Mouse (Mus musculus): ENCODE measurements at regions not wholly inside any gene's neighbourhood (a gene's known extent, or its start where the extent isn't known, plus 50 kb on each side); places are given as distances from the start of the nearest gene placed in this dataset.

GRCm38 (mm10) chr3:52792121-52792520 lies 224.9 kb downstream of the Cog6 start:
- no peaks in the 10 kb centered on the region for H3K27me3 ChIP-seq (ENCODE audit: control insufficient read depth, insufficient read depth, low read length)
- H3K27ac ChIP-seq (ENCODE audit: low read length): no peak overlapping the region
- no peaks in the 10 kb centered on the region for H3K9me3 ChIP-seq (ENCODE audit: control insufficient read depth, low read depth, low read length)
- no peak overlapping the region for H3K9ac ChIP-seq (replicated peaks; ENCODE audit: low read depth, low read length)
- H3K4me1 ChIP-seq (ENCODE audit: control insufficient read depth, insufficient read depth, low read length): no peaks in the 10 kb centered on the region
- WGBS: 56% methylated on average over 5 of the region's 5 CpGs
- ATAC-seq (ENCODE audit: insufficient number of reproducible peaks, insufficient read depth, low FRiP score, low read depth): no peak
- H3K4me2 ChIP-seq (replicated peaks; ENCODE audit: low read depth, low read length): no peak overlapping the region
- H3K36me3 ChIP-seq (ENCODE audit: control insufficient read depth, insufficient read depth, low read length): no peaks in the 10 kb centered on the region
- no peak overlapping the region for H3K4me3 ChIP-seq (ENCODE audit: low read depth, low read length)

GRCm38 (mm10) chr3:52790942-52791341 lies 226.1 kb downstream of the Cog6 start:
- H3K4me1 ChIP-seq (ENCODE audit: control insufficient read depth, insufficient read depth, low read length): no peaks in the 10 kb centered on the region
- no peak overlapping the region for H3K27ac ChIP-seq (ENCODE audit: low read length)
- no peak overlapping the region for H3K4me3 ChIP-seq (ENCODE audit: low read depth, low read length)
- WGBS: 91% methylated on average over 2 of the region's 2 CpGs
- H3K9me3 ChIP-seq (ENCODE audit: control insufficient read depth, low read depth, low read length): no peaks in the 10 kb centered on the region
- no peak for ATAC-seq (ENCODE audit: insufficient number of reproducible peaks, insufficient read depth, low FRiP score, low read depth)
- no peak overlapping the region for H3K4me2 ChIP-seq (replicated peaks; ENCODE audit: low read depth, low read length)
- H3K27me3 ChIP-seq (ENCODE audit: control insufficient read depth, insufficient read depth, low read length): no peaks in the 10 kb centered on the region
- H3K36me3 ChIP-seq (ENCODE audit: control insufficient read depth, insufficient read depth, low read length): no peaks in the 10 kb centered on the region
- no peak overlapping the region for H3K9ac ChIP-seq (replicated peaks; ENCODE audit: low read depth, low read length)

GRCm38 (mm10) chr3:52787964-52788760 lies 228.9 kb downstream of the Cog6 start:
- Histone ChIP-seq H3K4me2 (replicated peaks; ENCODE audit: low read depth, low read length) (no peak overlapping the region), H3K4me3 (ENCODE audit: low read depth, low read length) (no peak overlapping the region), H3K36me3 (ENCODE audit: control insufficient read depth, insufficient read depth, low read length) (no peaks in the 10 kb centered on the region), H3K9me3 (ENCODE audit: control insufficient read depth, low read depth, low read length) (no peaks in the 10 kb centered on the region), H3K27me3 (ENCODE audit: control insufficient read depth, insufficient read depth, low read length) (no peaks in the 10 kb centered on the region), H3K27ac (ENCODE audit: low read length) (no peak overlapping the region), H3K4me1 (ENCODE audit: control insufficient read depth, insufficient read depth, low read length) (no peaks in the 10 kb centered on the region), H3K9ac (replicated peaks; ENCODE audit: low read depth, low read length) (no peak overlapping the region)
- WGBS: 88% methylated on average over 10 of the region's 10 CpGs
- ATAC-seq (ENCODE audit: insufficient number of reproducible peaks, insufficient read depth, low FRiP score, low read depth): no peak

- no peaks in the 10 kb centered on the region for H3K9me3 ChIP-seq (ENCODE audit: control insufficient read depth, low read depth, low read length)
- WGBS: 67% methylated on average over 1 of the region's 1 CpGs
- H3K27ac ChIP-seq (ENCODE audit: low read length): no peak overlapping the region
- H3K9ac ChIP-seq (replicated peaks; ENCODE audit: low read depth, low read length): no peak overlapping the region
- H3K4me1 ChIP-seq (ENCODE audit: control insufficient read depth, insufficient read depth, low read length): no peaks in the 10 kb centered on the region
- H3K27me3 ChIP-seq (ENCODE audit: control insufficient read depth, insufficient read depth, low read length): no peaks in the 10 kb centered on the region
- H3K4me3 ChIP-seq (ENCODE audit: low read depth, low read length): no peak overlapping the region
- H3K4me2 ChIP-seq (replicated peaks; ENCODE audit: low read depth, low read length): no peak overlapping the region
- ATAC-seq (ENCODE audit: insufficient number of reproducible peaks, insufficient read depth, low FRiP score, low read depth): no peak
- H3K36me3 ChIP-seq (ENCODE audit: control insufficient read depth, insufficient read depth, low read length): no peaks in the 10 kb centered on the region
Observed at GRCm38 (mm10) chr3:52785595-52785994, 231.4 kb downstream of the Cog6 start.

- no peak overlapping the region for H3K27ac ChIP-seq (ENCODE audit: low read length)
- no peak for ATAC-seq (ENCODE audit: insufficient number of reproducible peaks, insufficient read depth, low FRiP score, low read depth)
- H3K36me3 ChIP-seq (ENCODE audit: control insufficient read depth, insufficient read depth, low read length): no peaks in the 10 kb centered on the region
- no peaks in the 10 kb centered on the region for H3K9me3 ChIP-seq (ENCODE audit: control insufficient read depth, low read depth, low read length)
- 57% methylated on average over 7 of the region's 7 CpGs for WGBS
- no peak overlapping the region for H3K4me3 ChIP-seq (ENCODE audit: low read depth, low read length)
- no peaks in the 10 kb centered on the region for H3K4me1 ChIP-seq (ENCODE audit: control insufficient read depth, insufficient read depth, low read length)
- no peak overlapping the region for H3K4me2 ChIP-seq (replicated peaks; ENCODE audit: low read depth, low read length)
- no peaks in the 10 kb centered on the region for H3K27me3 ChIP-seq (ENCODE audit: control insufficient read depth, insufficient read depth, low read length)
- H3K9ac ChIP-seq (replicated peaks; ENCODE audit: low read depth, low read length): no peak overlapping the region
Observed at GRCm38 (mm10) chr3:52784476-52784875, 232.6 kb downstream of the Cog6 start.

GRCm38 (mm10) chr3:52782576-52782975 lies 234.5 kb downstream of the Cog6 start:
- H3K27me3 ChIP-seq (ENCODE audit: control insufficient read depth, insufficient read depth, low read length): no peaks in the 10 kb centered on the region
- H3K36me3 ChIP-seq (ENCODE audit: control insufficient read depth, insufficient read depth, low read length): no peaks in the 10 kb centered on the region
- WGBS: 70% methylated on average over 5 of the region's 5 CpGs
- no peaks in the 10 kb centered on the region for H3K9me3 ChIP-seq (ENCODE audit: control insufficient read depth, low read depth, low read length)
- H3K4me2 ChIP-seq (replicated peaks; ENCODE audit: low read depth, low read length): no peak overlapping the region
- no peak overlapping the region for H3K4me3 ChIP-seq (ENCODE audit: low read depth, low read length)
- H3K4me1 ChIP-seq (ENCODE audit: control insufficient read depth, insufficient read depth, low read length): no peaks in the 10 kb centered on the region
- no peak for ATAC-seq (ENCODE audit: insufficient number of reproducible peaks, insufficient read depth, low FRiP score, low read depth)
- H3K9ac ChIP-seq (replicated peaks; ENCODE audit: low read depth, low read length): no peak overlapping the region
- H3K27ac ChIP-seq (ENCODE audit: low read length): no peak overlapping the region

- no peaks in the 10 kb centered on the region for H3K4me1 ChIP-seq (ENCODE audit: control insufficient read depth, insufficient read depth, low read length)
- no peak overlapping the region for H3K9ac ChIP-seq (replicated peaks; ENCODE audit: low read depth, low read length)
- ATAC-seq (ENCODE audit: insufficient number of reproducible peaks, insufficient read depth, low FRiP score, low read depth): no peak
- 84% methylated on average over 3 of the region's 3 CpGs for WGBS
- H3K9me3 ChIP-seq (ENCODE audit: control insufficient read depth, low read depth, low read length): no peaks in the 10 kb centered on the region
- H3K36me3 ChIP-seq (ENCODE audit: control insufficient read depth, insufficient read depth, low read length): no peaks in the 10 kb centered on the region
- H3K27me3 ChIP-seq (ENCODE audit: control insufficient read depth, insufficient read depth, low read length): no peaks in the 10 kb centered on the region
- H3K4me3 ChIP-seq (ENCODE audit: low read depth, low read length): no peak overlapping the region
- no peak overlapping the region for H3K27ac ChIP-seq (ENCODE audit: low read length)
- H3K4me2 ChIP-seq (replicated peaks; ENCODE audit: low read depth, low read length): no peak overlapping the region
Observed at GRCm38 (mm10) chr3:52781521-52781920, 235.5 kb downstream of the Cog6 start.

- WGBS: 81% methylated on average over 8 of the region's 8 CpGs
- no peaks in the 10 kb centered on the region for H3K4me1 ChIP-seq (ENCODE audit: control insufficient read depth, insufficient read depth, low read length)
- H3K9ac ChIP-seq (replicated peaks; ENCODE audit: low read depth, low read length): no peak overlapping the region
- ATAC-seq (ENCODE audit: insufficient number of reproducible peaks, insufficient read depth, low FRiP score, low read depth): no peak
- H3K4me3 ChIP-seq (ENCODE audit: low read depth, low read length): no peak overlapping the region
- H3K4me2 ChIP-seq (replicated peaks; ENCODE audit: low read depth, low read length): no peak overlapping the region
- no peaks in the 10 kb centered on the region for H3K9me3 ChIP-seq (ENCODE audit: control insufficient read depth, low read depth, low read length)
- no peak overlapping the region for H3K27ac ChIP-seq (ENCODE audit: low read length)
- H3K27me3 ChIP-seq (ENCODE audit: control insufficient read depth, insufficient read depth, low read length): no peaks in the 10 kb centered on the region
- no peaks in the 10 kb centered on the region for H3K36me3 ChIP-seq (ENCODE audit: control insufficient read depth, insufficient read depth, low read length)
Observed at GRCm38 (mm10) chr3:52780356-52780755, 236.7 kb downstream of the Cog6 start.

- WGBS: 58% methylated on average over 4 of the region's 4 CpGs
- no peak for ATAC-seq (ENCODE audit: insufficient number of reproducible peaks, insufficient read depth, low FRiP score, low read depth)
- Histone ChIP-seq H3K9me3 (ENCODE audit: control insufficient read depth, low read depth, low read length) (no peaks in the 10 kb centered on the region), H3K4me2 (replicated peaks; ENCODE audit: low read depth, low read length) (no peak overlapping the region), H3K27ac (ENCODE audit: low read length) (0 out of 2 replicates have a peak overlapping the region, but pooled peaks have one; percentile 6), H3K4me3 (ENCODE audit: low read depth, low read length) (no peak overlapping the region), H3K36me3 (ENCODE audit: control insufficient read depth, insufficient read depth, low read length) (no peaks in the 10 kb centered on the region), H3K9ac (replicated peaks; ENCODE audit: low read depth, low read length) (no peak overlapping the region), H3K27me3 (ENCODE audit: control insufficient read depth, insufficient read depth, low read length) (no peaks in the 10 kb centered on the region), H3K4me1 (ENCODE audit: control insufficient read depth, insufficient read depth, low read length) (no peaks in the 10 kb centered on the region)
Observed at GRCm38 (mm10) chr3:52775875-52776274, 241.2 kb downstream of the Cog6 start.

Measured in stomach, embryonic 14.5 days (tissue).